Mouse (Mus musculus) embryonic fibroblast, embryonic 13.5 days (primary cell): ENCODE results near the gene Arpc1b. TPM values are rescaled to one million over a fixed set of nuclear protein-coding genes. Genes with fewer than 3 reads are reported as not detected.

Experiments used
- H3K27ac ChIP-seq: 2 replicates; pipeline ENCODE4 v1.5.1; 2012; ENCODE audit warnings: low read length, control low read depth, inconsistent platforms; ENCODE audit not compliant: insufficient read depth
- H3K4me1 ChIP-seq: 2 replicates; pipeline ENCODE4 v1.6.1; 2011; ENCODE audit warnings: low read length; ENCODE audit not compliant: control insufficient read depth, insufficient read depth
- H3K4me3 ChIP-seq: 2 replicates; pipeline ENCODE4 v1.5.1; 2011; ENCODE audit warnings: mild to moderate bottlenecking, control low read depth, low read length; ENCODE audit not compliant: insufficient read depth
- CTCF ChIP-seq: IDR thresholded peaks from 2 replicates; pipeline ENCODE4 v1.5.1; 2011; ENCODE audit warnings: mild to moderate bottlenecking, control low read depth, low read length, moderate library complexity, borderline replicate concordance; ENCODE audit not compliant: insufficient read depth
- POLR2A ChIP-seq: IDR thresholded peaks from 2 replicates; pipeline ENCODE4 v1.6.1; 2011; ENCODE audit warnings: low read depth, mild to moderate bottlenecking, control low read depth, low read length, moderate library complexity
- polyA plus RNA-seq: library from polyadenylated mRNA; stranded (reverse); fragments of >200 nt; gene quantifications from 2 replicates; pipeline ENCODE4 v1.2.4, GENCODE M21; 2011; ENCODE audit warnings: low read depth; ENCODE audit not compliant: missing spikeins, insufficient read length

The Arpc1b gene
- polyA plus RNA-seq, 1 experiment: 328 TPM

GRCm38 (mm10) chr5:145112566-145112965, 1.4 kb upstream of the Arpc1b start:
- Histone ChIP-seq H3K4me3 (no peak overlapping the region), H3K4me1 (no peaks in the 10 kb centered on the region), H3K27ac (no peak overlapping the region)
- TF ChIP-seq CTCF (no peak), POLR2A (no peak)

DNA sequence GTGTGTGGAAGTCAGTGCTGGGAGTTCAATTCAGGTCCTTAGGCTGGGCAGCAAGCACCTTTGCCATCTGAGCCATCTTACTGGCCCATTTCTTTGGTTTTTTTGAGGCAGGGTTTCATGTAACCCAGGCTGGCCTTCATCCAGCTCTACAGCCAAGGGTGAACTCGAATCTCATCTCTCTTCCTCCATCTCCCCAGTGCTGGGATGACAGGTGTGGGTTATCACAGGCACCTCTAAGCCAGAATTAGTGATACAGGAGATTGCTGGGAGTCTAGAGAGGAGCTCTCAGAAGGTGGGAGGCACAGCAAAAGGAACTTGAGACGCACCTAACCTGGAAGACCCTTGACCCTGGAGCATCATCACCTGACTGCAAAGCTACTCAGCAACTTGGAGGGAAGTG, 599 bp upstream of the Arpc1b start:
- no peak overlapping the region for H3K27ac ChIP-seq
- no peaks in the 10 kb centered on the region for H3K4me1 ChIP-seq
- H3K4me3 ChIP-seq: peak overlapping the region; percentile 33
- TF ChIP-seq CTCF: no peak
- no peak for TF ChIP-seq POLR2A

GRCm38 (mm10) chr5:145114606-145115473, 825 bp downstream of the Arpc1b start:
- no peaks in the 10 kb centered on the region for H3K4me1 ChIP-seq
- H3K4me3 ChIP-seq: peak overlapping the region; percentile 92
- peak overlapping the region; percentile 56 for H3K27ac ChIP-seq
- TF ChIP-seq CTCF (no peak), POLR2A (no peak)

GRCm38 (mm10) chr5:145115736-145116135, 1.7 kb downstream of the Arpc1b start:
- TF ChIP-seq POLR2A (no peak), CTCF (no peak)
- Histone ChIP-seq H3K4me3 (peak overlapping the region; percentile 92), H3K4me1 (no peaks in the 10 kb centered on the region), H3K27ac (peak overlapping the region; percentile 84)

DNA sequence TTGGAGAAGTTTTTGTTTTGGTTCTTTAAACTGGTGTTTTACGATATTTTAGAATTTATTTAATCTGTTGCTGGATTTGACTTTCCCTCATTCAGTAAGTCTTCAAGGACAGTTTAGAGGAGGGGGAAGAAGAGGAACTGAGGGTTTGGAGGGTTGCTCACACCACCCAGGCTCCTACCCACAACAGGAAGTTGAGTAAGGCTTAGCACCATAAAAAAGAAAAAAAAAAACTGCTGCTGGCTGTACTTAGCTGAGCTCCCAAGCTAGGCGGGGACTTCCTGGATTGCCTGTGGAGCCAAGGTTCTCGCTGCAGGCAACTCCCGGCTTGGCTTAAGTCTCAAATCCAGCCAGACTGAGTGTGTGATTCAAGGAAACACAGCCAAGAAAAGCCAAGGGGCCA, 2.3 kb downstream of the Arpc1b start:
- Histone ChIP-seq H3K4me3 (peak overlapping the region; percentile 92), H3K4me1 (no peaks in the 10 kb centered on the region), H3K27ac (peak overlapping the region; percentile 84)
- TF ChIP-seq CTCF (no peak), POLR2A (no peak)

- H3K27ac ChIP-seq: peak overlapping the region; percentile 84
- no peak for TF ChIP-seq POLR2A
- TF ChIP-seq CTCF: peak; percentile 36; the same call in 1 of the 2 replicates
- no peaks in the 10 kb centered on the region for H3K4me1 ChIP-seq
- peak overlapping the region; percentile 17; the same call in 1 of the 2 replicates for H3K4me3 ChIP-seq
These were observed 2.9 kb downstream of the Arpc1b start for GRCm38 (mm10) chr5:145116916-145117315.

- Histone ChIP-seq H3K4me1 (no peaks in the 10 kb centered on the region), H3K27ac (no peak overlapping the region)
- no peak for TF ChIP-seq POLR2A
- no peak for TF ChIP-seq CTCF
These were observed 4.0 kb downstream of the Arpc1b start for GRCm38 (mm10) chr5:145118005-145118404.

GRCm38 (mm10) chr5:145118461-145118860, 4.4 kb downstream of the Arpc1b start:
- H3K27ac ChIP-seq: no peak overlapping the region
- TF ChIP-seq POLR2A (no peak), CTCF (no peak)
- H3K4me3 ChIP-seq: no peak overlapping the region
- no peaks in the 10 kb centered on the region for H3K4me1 ChIP-seq

More at GRCm38 (mm10) chr5:145118005-145118404, 4.0 kb downstream of the Arpc1b start:
- no peak overlapping the region for H3K4me3 ChIP-seq

- TF ChIP-seq POLR2A (no peak), CTCF (peak; percentile 42; the same call in 1 of the 2 replicates)
- Histone ChIP-seq H3K4me1 (no peaks in the 10 kb centered on the region), H3K27ac (no peak overlapping the region), H3K4me3 (no peak overlapping the region)
These were observed 5.4 kb downstream of the Arpc1b start for GRCm38 (mm10) chr5:145119385-145119784.

- no peak overlapping the region for H3K27ac ChIP-seq
- no peaks in the 10 kb centered on the region for H3K4me1 ChIP-seq
- TF ChIP-seq CTCF: no peak
- TF ChIP-seq POLR2A: no peak
- no peak overlapping the region for H3K4me3 ChIP-seq
These were observed 6.9 kb downstream of the Arpc1b start for GRCm38 (mm10) chr5:145120921-145121320.
